Mouse (Mus musculus) sigmoid colon, adult 10 weeks (tissue): ENCODE data around the gene Atp8a2. TPM values are rescaled to one million over a fixed set of nuclear protein-coding genes. Genes with fewer than 3 reads are reported as not detected.

Experiments used
- polyA plus RNA-seq: library from polyadenylated mRNA; stranded (reverse); fragments of 350-450 nt; fragmentation: Illumina TruSeq; extraction: RNeasy Lipid Tissue Mini Kit (QIAGEN cat#74804); gene quantifications from one replicate; pipeline ENCODE4 v1.2.3, GENCODE M21; 2014; ENCODE audit warnings: low read depth, low replicate concordance

Atp8a2 gene
- 7.4 TPM for polyA plus RNA-seq

GRCm38 (mm10) chr14:60196884-60197283, at the start of gene Atp8a2:
TSS of gene Atp8a2 (minus strand) at chr14:60197179.

GRCm38 (mm10) chr14:59625158-59625805, 571.7 kb downstream of the Atp8a2 start, which contains the start of gene Shisa2:
TSS of gene Shisa2 (plus strand) at chr14:59625308.

GRCm38 (mm10) chr14:59597398-59598259, 599.4 kb downstream of the Atp8a2 start, which contains the start of gene Cdadc1:
TSS of gene Cdadc1 (minus strand) at chr14:59597959.

Other genes starting within 250 kb of the Atp8a2 start
- gene Nupl1, start 54.3 kb upstream of the Atp8a2 start, polyA plus RNA-seq: not detected
- gene Gm49336, start 54.3 kb upstream of the Atp8a2 start, polyA plus RNA-seq: 182 TPM
- gene Mtmr6, start 68.0 kb upstream of the Atp8a2 start, polyA plus RNA-seq: 312 TPM
- 0.16 TPM for gene Amer2, start 176.1 kb upstream of the Atp8a2 start, polyA plus RNA-seq